Mouse (Mus musculus): ENCODE data around the gene Blvra.
"Not testable (repeated sequence)": the region's sequence is repeated elsewhere in the genome, so short reads cannot be mapped to it uniquely, and the experiment has no call there.

The Blvra gene

GRCm38 (mm10) chr2:127070435-127070841 is at the start of gene Blvra:
Gene Blvra, plus strand, starts transcription at chr2:127070665.
- DNase-seq (ENCODE audit: low spot score in 2 of 2), result peak; percentile 88 to 89

- no peak for DNase-seq (ENCODE audit: low spot score in 2 of 2)
These were observed 35.4 kb upstream of the Blvra start for GRCm38 (mm10) chr2:127035006-127035605.

GRCm38 (mm10) chr2:127037299-127037698 is 33.2 kb upstream of the Blvra start:
- no peak for DNase-seq (ENCODE audit: low spot score in 2 of 2)

- no peak for DNase-seq (ENCODE audit: low spot score in 2 of 2)
These were observed 9.0 kb upstream of the Blvra start for GRCm38 (mm10) chr2:127061471-127061870.

GRCm38 (mm10) chr2:127068806-127069205 is 1.7 kb upstream of the Blvra start:
- DNase-seq (ENCODE audit: low spot score in 2 of 2), result no peak

GRCm38 (mm10) chr2:127069781-127070434 is 557 bp upstream of the Blvra start:
- DNase-seq (ENCODE audit: low spot score in 2 of 2), result no peak

- DNase-seq (ENCODE audit: low spot score in 2 of 2), result no peak
These were observed 414 bp downstream of the Blvra start for GRCm38 (mm10) chr2:127070879-127071278.

- no peak for DNase-seq (ENCODE audit: low spot score in 2 of 2)
These were observed 3.7 kb downstream of the Blvra start for GRCm38 (mm10) chr2:127074116-127074515.

- no peak for DNase-seq (ENCODE audit: low spot score in 2 of 2)
These were observed 7.1 kb downstream of the Blvra start for GRCm38 (mm10) chr2:127077611-127078010.

- not testable (repeated sequence) for DNase-seq (ENCODE audit: low spot score in 2 of 2)
These were observed 8.6 kb downstream of the Blvra start for GRCm38 (mm10) chr2:127079066-127079465.

GRCm38 (mm10) chr2:127079881-127080590 is 9.6 kb downstream of the Blvra start:
- peak; percentile 12 to 31 for DNase-seq (ENCODE audit: low spot score in 2 of 2)

- DNase-seq (ENCODE audit: low spot score in 2 of 2), result no peak
These were observed 10.2 kb downstream of the Blvra start for GRCm38 (mm10) chr2:127080591-127081218.

GRCm38 (mm10) chr2:127086235-127086634 is 15.8 kb downstream of the Blvra start:
- DNase-seq (ENCODE audit: low spot score in 2 of 2), result no peak

GRCm38 (mm10) chr2:127090151-127090550 is 19.7 kb downstream of the Blvra start:
- DNase-seq (ENCODE audit: low spot score in 2 of 2), result not testable (repeated sequence)

GRCm38 (mm10) chr2:127092000-127092399 is 21.5 kb downstream of the Blvra start:
- DNase-seq (ENCODE audit: low spot score in 2 of 2), result no peak

GRCm38 (mm10) chr2:127108986-127109385 is 38.5 kb downstream of the Blvra start:
- DNase-seq (ENCODE audit: low spot score in 2 of 2), result no peak

- peak; percentile 43 to 67 for DNase-seq (ENCODE audit: low spot score in 2 of 2)
These were observed 51.2 kb downstream of the Blvra start for GRCm38 (mm10) chr2:127121591-127122235.

- no peak for DNase-seq (ENCODE audit: low spot score in 2 of 2)
These were observed 58.5 kb downstream of the Blvra start for GRCm38 (mm10) chr2:127128926-127129325.

- no peak for DNase-seq (ENCODE audit: low spot score in 2 of 2)
These were observed 60.9 kb downstream of the Blvra start for GRCm38 (mm10) chr2:127131353-127131752.

GRCm38 (mm10) chr2:127133621-127134461 is 63.4 kb downstream of the Blvra start, which contains the start of gene Ncaph:
Gene Ncaph, minus strand, starts transcription at chr2:127133954.
- peak; percentile 90 to 93 for DNase-seq (ENCODE audit: low spot score in 2 of 2)

- DNase-seq (ENCODE audit: low spot score in 2 of 2), result not testable (repeated sequence)
These were observed 64.8 kb downstream of the Blvra start for GRCm38 (mm10) chr2:127135255-127135654.
